Comparison of ENCODE assay signal across 8 mouse cellular contexts in the genomic region with DNA sequence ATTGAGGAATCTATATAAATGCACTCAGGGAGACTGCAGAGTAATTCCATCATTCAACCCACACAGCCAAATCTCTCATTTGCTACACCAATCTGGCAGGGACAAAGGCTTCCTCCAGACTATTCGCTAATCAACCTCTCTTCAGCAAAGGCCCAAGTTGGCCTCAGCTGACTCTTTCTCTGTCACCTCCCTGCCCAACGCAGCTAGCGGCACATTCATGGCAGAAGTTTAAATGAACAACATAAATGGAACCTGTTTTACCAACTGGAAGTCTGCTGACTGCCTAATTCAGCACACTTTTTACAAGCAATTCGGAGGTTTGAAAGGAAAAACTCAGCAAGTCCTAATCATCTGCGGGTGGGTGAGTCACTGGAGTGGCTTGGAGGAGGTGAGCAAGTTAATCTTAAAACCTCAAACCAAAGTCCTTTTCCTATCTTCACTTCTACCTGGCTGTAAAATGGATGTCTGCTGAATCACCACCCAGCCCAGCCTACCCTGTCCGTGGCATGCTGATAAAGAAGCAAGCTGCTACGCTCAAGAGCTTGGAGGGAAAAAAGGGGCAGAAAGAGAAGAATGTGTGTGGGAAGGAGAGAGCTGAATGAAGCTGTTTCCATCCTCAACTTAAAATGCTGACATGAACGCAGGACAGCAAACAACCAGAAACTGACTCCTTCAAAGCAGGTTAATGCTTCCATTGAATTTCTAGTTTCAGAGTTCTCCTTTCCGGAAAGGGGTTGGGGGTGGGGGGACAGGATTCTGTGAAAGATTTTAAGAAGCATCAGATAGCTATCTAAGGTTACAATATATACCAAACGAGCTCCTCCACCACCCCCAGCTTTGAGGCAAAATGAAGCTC.
DNase-seq lines count a peak whose midpoint lies in the region; ATAC-seq lines count a peak whose summit lies in the region.

No protein-coding gene starts in this region.

- H3K9me3 ChIP-seq in hindbrain, embryonic 11.5 days (ENCODE audit: control insufficient read depth, low read length) = no peaks in the 10 kb centered on the region
- no peaks in the 10 kb centered on the region for H3K9me3 ChIP-seq in limb, embryonic 13.5 days
- H3K9me3 ChIP-seq in stomach, embryonic 14.5 days (ENCODE audit: control insufficient read depth, low read depth, low read length) = no peaks in the 10 kb centered on the region

- H3K36me3 ChIP-seq in hindbrain, embryonic 11.5 days (ENCODE audit: control insufficient read depth, insufficient read depth, low read length) = no peaks in the 10 kb centered on the region
- peaks cover 3% of the 10 kb centered on the region; the same call in 1 of the 2 replicates for H3K36me3 ChIP-seq in limb, embryonic 13.5 days
- H3K36me3 ChIP-seq in stomach, embryonic 14.5 days (ENCODE audit: control insufficient read depth, insufficient read depth, low read length) = no peaks in the 10 kb centered on the region

- H3K4me3 ChIP-seq in hindbrain, embryonic 11.5 days (ENCODE audit: low read depth, low read length) = peak overlapping the region; percentile 37
- H3K4me3 ChIP-seq in limb, embryonic 13.5 days = peak overlapping the region; percentile 37
- H3K4me3 ChIP-seq in stomach, embryonic 14.5 days (ENCODE audit: low read depth, low read length) = peak overlapping the region; percentile 31

- H3K27ac ChIP-seq in hindbrain, embryonic 11.5 days (ENCODE audit: low read depth, low read length) = peak overlapping the region; percentile 65
- H3K27ac ChIP-seq in limb, embryonic 13.5 days = peak overlapping the region; percentile 72
- H3K27ac ChIP-seq in stomach, embryonic 14.5 days (ENCODE audit: low read length) = peak overlapping the region; percentile 66; the same call in 1 of the 2 replicates

- H3K27me3 ChIP-seq in hindbrain, embryonic 11.5 days (ENCODE audit: control insufficient read depth, insufficient read depth, low read length) = no peaks in the 10 kb centered on the region
- H3K27me3 ChIP-seq in limb, embryonic 13.5 days = no peaks in the 10 kb centered on the region
- no peaks in the 10 kb centered on the region for H3K27me3 ChIP-seq in stomach, embryonic 14.5 days (ENCODE audit: control insufficient read depth, insufficient read depth, low read length)

- ATAC-seq in hindbrain, embryonic 11.5 days (ENCODE audit: low FRiP score) = peak; percentile 33; the same call in 1 of the 2 replicates
- no peak; the same call in 1 of the 2 replicates for ATAC-seq in limb, embryonic 13.5 days (ENCODE audit: low FRiP score, low read depth)
- ATAC-seq in stomach, embryonic 14.5 days (ENCODE audit: insufficient number of reproducible peaks, insufficient read depth, low FRiP score, low read depth) = peak; percentile 56; the same call in 1 of the 2 replicates

- H3K4me1 ChIP-seq in hindbrain, embryonic 11.5 days (replicated peaks; ENCODE audit: control insufficient read depth, insufficient read depth, low read length) = no peaks in the 10 kb centered on the region
- 0 out of 2 replicates have a peak, but pooled peaks cover 4% of the 10 kb centered on the region for H3K4me1 ChIP-seq in limb, embryonic 13.5 days
- no peaks in the 10 kb centered on the region for H3K4me1 ChIP-seq in stomach, embryonic 14.5 days (ENCODE audit: control insufficient read depth, insufficient read depth, low read length)

- 27% methylated on average over 10 of the region's 10 CpGs for WGBS in hindbrain, embryonic 11.5 days
- WGBS in limb, embryonic 13.5 days = 25% methylated on average over 10 of the region's 10 CpGs
- WGBS in stomach, embryonic 14.5 days = 36% methylated on average over 10 of the region's 10 CpGs

- peak; percentile 1 for DNase-seq in adrenal gland, postnatal 10 days
- DNase-seq in adrenal gland, adult 18-20 months (ENCODE audit: low spot score in 2 of 2) = no peak
- peak; percentile 0 for DNase-seq in right cerebral cortex, adult 18-20 months
- DNase-seq in right cerebral cortex, postnatal 4 days = no peak
- DNase-seq in hindbrain, embryonic 11.5 days (ENCODE audit: low spot score) = peak; percentile 25
- no peak for DNase-seq in c-Kit-positive CD71-positive TER-119-positive erythroid progenitor cells, embryonic 14.5 days (ENCODE audit: low spot score)

- H3K4me2 ChIP-seq in hindbrain, embryonic 11.5 days (replicated peaks; ENCODE audit: low read depth, low read length) = peak overlapping the region; percentile 40
- H3K4me2 ChIP-seq in limb, embryonic 13.5 days (replicated peaks) = peak overlapping the region; percentile 61
- peak overlapping the region; percentile 42 for H3K4me2 ChIP-seq in stomach, embryonic 14.5 days (replicated peaks; ENCODE audit: low read depth, low read length)

- peak overlapping the region; percentile 49 for H3K9ac ChIP-seq in hindbrain, embryonic 11.5 days (ENCODE audit: low read depth, low read length)
- H3K9ac ChIP-seq in limb, embryonic 13.5 days = peak overlapping the region; percentile 45
- H3K9ac ChIP-seq in stomach, embryonic 14.5 days (replicated peaks; ENCODE audit: low read depth, low read length) = 0 out of 2 replicates have a peak overlapping the region, but pooled peaks have one; percentile 6

Comparison
In these comparisons a context has a peak if more than half of its experiments do, and no peak if none do; other contexts are left out.
1. DNase-seq: peak in adrenal gland, postnatal 10 days (single experiment), right cerebral cortex, adult 18-20 months (single experiment) and hindbrain, embryonic 11.5 days (single experiment); none in adrenal gland, adult 18-20 months (0 of 2), right cerebral cortex, postnatal 4 days (single experiment) and c-Kit-positive CD71-positive TER-119-positive erythroid progenitor cells, embryonic 14.5 days (single experiment).
2. Peak in every context shown above with its lines, with median percentiles within 50 percentile points of each other: H3K27ac ChIP-seq, H3K4me2 ChIP-seq, H3K4me3 ChIP-seq and H3K9ac ChIP-seq.